Mouse (Mus musculus) kidney, postnatal 25 days (tissue): ENCODE results near the gene Trim30a.
"Not testable (repeated sequence)": the region's sequence is repeated elsewhere in the genome, so short reads cannot be mapped to it uniquely, and the experiment has no call there.

Experiments
- DNase-seq, 2 experiments: peaks; one replicate each; pipeline ENCODE4 v3.0.0; 2021; ENCODE audit warnings: mixed read lengths in 2 of 2

Trim30a gene

GRCm38 (mm10) chr7:104465065-104465744 is at the start of gene Trim30a:
Gene Trim30a (minus strand): TSS chr7:104465193.
- no peak for DNase-seq

- DNase-seq = not testable (repeated sequence)
Observed at GRCm38 (mm10) chr7:104507421-104508065, 42.5 kb upstream of the Trim30a start, which contains the start of gene Trim30d. Gene Trim30d (minus strand): TSS chr7:104507849.

GRCm38 (mm10) chr7:104501589-104502371 is 36.8 kb upstream of the Trim30a start:
- DNase-seq = no peak

GRCm38 (mm10) chr7:104501186-104501585 is 36.2 kb upstream of the Trim30a start:
- DNase-seq = not testable (repeated sequence)

GRCm38 (mm10) chr7:104499464-104499863 is 34.5 kb upstream of the Trim30a start:
- DNase-seq = not testable (repeated sequence)

- DNase-seq = peak; percentile 3 to 52
Observed at GRCm38 (mm10) chr7:104445961-104446645, 18.9 kb downstream of the Trim30a start.

GRCm38 (mm10) chr7:104404460-104404950 is 60.5 kb downstream of the Trim30a start:
- no peak for DNase-seq

- peak in 1 of 2 experiments; percentile 37 for DNase-seq
Observed at GRCm38 (mm10) chr7:104401140-104401539, 63.9 kb downstream of the Trim30a start.

- DNase-seq = no peak
Observed at GRCm38 (mm10) chr7:104400698-104401097, 64.3 kb downstream of the Trim30a start, which contains the start of gene Trim30c. Gene Trim30c (minus strand): TSS chr7:104400837.

GRCm38 (mm10) chr7:104398492-104398891 is 66.5 kb downstream of the Trim30a start:
- DNase-seq = no peak

- no peak for DNase-seq
Observed at GRCm38 (mm10) chr7:104369736-104370414, 95.1 kb downstream of the Trim30a start, which contains the start of gene Trim30b. Gene Trim30b (minus strand): TSS chr7:104369884.

GRCm38 (mm10) chr7:104366339-104366738 is 98.7 kb downstream of the Trim30a start:
- DNase-seq = no peak
